7 mouse cellular contexts compared by ENCODE assay signal in genomic region chr12:102743036-102743588, GRCm38 (mm10). TPM values are rescaled to one million over a fixed set of nuclear protein-coding genes. Genes with fewer than 3 reads are reported as not detected.
DNase-seq lines count a peak whose midpoint lies in the region; ATAC-seq and TF ChIP-seq lines count a peak whose summit lies in the region.

No protein-coding gene starts in this region.

- under 1% methylated on average over 33 of the region's 33 CpGs for WGBS in liver, adult 2 months
- WGBS in embryonic facial prominence, embryonic 12.5 days = under 1% methylated on average over 33 of the region's 33 CpGs
- under 1% methylated on average over 33 of the region's 33 CpGs for WGBS in hindbrain, embryonic 15.5 days
- WGBS in midbrain, embryonic 15.5 days = under 1% methylated on average over 33 of the region's 33 CpGs

- H3K9ac ChIP-seq in liver, adult 2 months (ENCODE audit: low read depth, low read length) = peak overlapping the region; percentile 89
- H3K9ac ChIP-seq in embryonic facial prominence, embryonic 12.5 days = peak overlapping the region; percentile 88
- H3K9ac ChIP-seq in hindbrain, embryonic 15.5 days = peak overlapping the region; percentile 86
- peak overlapping the region; percentile 88 for H3K9ac ChIP-seq in midbrain, embryonic 15.5 days

- peak overlapping the region; percentile 77 for H3K27ac ChIP-seq in liver, adult 2 months (replicated peaks; ENCODE audit: insufficient read depth, low read depth, low read length)
- peak overlapping the region; percentile 87 for H3K27ac ChIP-seq in embryonic facial prominence, embryonic 12.5 days
- peak overlapping the region; percentile 94 for H3K27ac ChIP-seq in hindbrain, embryonic 15.5 days (replicated peaks)
- H3K27ac ChIP-seq in midbrain, embryonic 15.5 days = peak overlapping the region; percentile 96

- H3K27me3 ChIP-seq in liver, adult 2 months (ENCODE audit: control insufficient read depth, insufficient read depth, low read length) = no peaks in the 10 kb centered on the region
- H3K27me3 ChIP-seq in embryonic facial prominence, embryonic 12.5 days = no peaks in the 10 kb centered on the region
- H3K27me3 ChIP-seq in hindbrain, embryonic 15.5 days = no peaks in the 10 kb centered on the region
- no peaks in the 10 kb centered on the region for H3K27me3 ChIP-seq in midbrain, embryonic 15.5 days (replicated peaks)

- H3K4me2 ChIP-seq in embryonic facial prominence, embryonic 12.5 days (replicated peaks) = peak overlapping the region; percentile 66
- H3K4me2 ChIP-seq in hindbrain, embryonic 15.5 days = peak overlapping the region; percentile 84
- H3K4me2 ChIP-seq in midbrain, embryonic 15.5 days = peak overlapping the region; percentile 88

- H3K79me2 ChIP-seq in liver, adult 2 months (ENCODE audit: control insufficient read depth, insufficient read depth, low read length) = peaks cover 3% of the 10 kb centered on the region; the same call in 1 of the 2 replicates

- no peak for TF ChIP-seq POLR2A in liver, adult 2 months (IDR thresholded peaks at IDR 0.05; ENCODE audit: extremely low read depth, insufficient read depth, low read length)

- H3K4me3 ChIP-seq in liver, adult 2 months (ENCODE audit: insufficient read depth, low read depth, low read length) = peak overlapping the region; percentile 96
- peak overlapping the region; percentile 90 for H3K4me3 ChIP-seq in embryonic facial prominence, embryonic 12.5 days
- peak overlapping the region; percentile 75 for H3K4me3 ChIP-seq in hindbrain, embryonic 15.5 days
- H3K4me3 ChIP-seq in midbrain, embryonic 15.5 days = peak overlapping the region; percentile 83

- H3K4me1 ChIP-seq in liver, adult 2 months (ENCODE audit: control insufficient read depth, insufficient read depth, low read length) = peaks cover 10% of the 10 kb centered on the region
- peaks cover 17% of the 10 kb centered on the region for H3K4me1 ChIP-seq in embryonic facial prominence, embryonic 12.5 days
- peaks cover 30% of the 10 kb centered on the region for H3K4me1 ChIP-seq in hindbrain, embryonic 15.5 days (replicated peaks)
- peaks cover 29% of the 10 kb centered on the region for H3K4me1 ChIP-seq in midbrain, embryonic 15.5 days

- no peak for TF ChIP-seq CTCF in liver, adult 2 months (IDR thresholded peaks at IDR 0.05; ENCODE audit: low read depth, low read length)

- H3K9me3 ChIP-seq in embryonic facial prominence, embryonic 12.5 days = no peaks in the 10 kb centered on the region
- no peaks in the 10 kb centered on the region for H3K9me3 ChIP-seq in hindbrain, embryonic 15.5 days
- no peaks in the 10 kb centered on the region for H3K9me3 ChIP-seq in midbrain, embryonic 15.5 days

- intact Hi-C loops in gastrocnemius, postnatal 14 days (cut with DNase I; ENCODE audit: low total_unique reads) = loop anchor here (2.0 kb wide), 1 partner anchor 320 kb away; no protein-coding TSS in a partner anchor

- peak; percentile 5; the same call in 1 of the 2 replicates for ATAC-seq in embryonic facial prominence, embryonic 12.5 days (ENCODE audit: insufficient number of reproducible peaks, insufficient read depth, low FRiP score, low TSS enrichment)
- peak; percentile 80 for ATAC-seq in hindbrain, embryonic 15.5 days (ENCODE audit: low FRiP score, low read depth)
- peak; percentile 71 for ATAC-seq in midbrain, embryonic 15.5 days (replicated peaks)

- no peak for DNase-seq in liver, adult 2 months (ENCODE audit: extremely low read depth, low read depth, low spot score)
- DNase-seq in liver = no peak
- no peak for DNase-seq in layer of hippocampus, postnatal 25 days (ENCODE audit: extremely low spot score in 1 of 2, low spot score in 1 of 2)
- no peak for DNase-seq in gastrocnemius, postnatal 14 days

- peaks cover 3% of the 10 kb centered on the region for H3K36me3 ChIP-seq in liver, adult 2 months (ENCODE audit: control insufficient read depth, insufficient read depth, low read length)
- peaks cover 3% of the 10 kb centered on the region; the same call in 1 of the 2 replicates for H3K36me3 ChIP-seq in embryonic facial prominence, embryonic 12.5 days
- H3K36me3 ChIP-seq in hindbrain, embryonic 15.5 days = peaks cover 3% of the 10 kb centered on the region; the same call in 1 of the 2 replicates
- H3K36me3 ChIP-seq in midbrain, embryonic 15.5 days (replicated peaks) = no peaks in the 10 kb centered on the region

RNA-seq across cellular contexts. Expression of gene Moap1, which starts 0.3 kb away (rescaled TPM):
- total RNA-seq in liver, adult 2 months (2014; rRNA removed) = 0.54 and 1.0 TPM in 2 replicates
- 0.15 and 0.37 TPM in 2 replicates for polyA plus RNA-seq in liver, adult 2 months (2012; rRNA removed)
- 30.4 and 32.6 TPM in 2 replicates for polyA plus RNA-seq in embryonic facial prominence, embryonic 12.5 days (2016; fragmentation: Nextera tagmentation; extraction: Ambion mirVana)
- 63.3 and 68.4 TPM in 2 replicates for polyA plus RNA-seq in hindbrain, embryonic 15.5 days (2015; fragmentation: Nextera tagmentation; extraction: Ambion mirVana)
- 73.2 and 73.3 TPM in 2 replicates for polyA plus RNA-seq in midbrain, embryonic 15.5 days (2015; fragmentation: Nextera tagmentation; extraction: Ambion mirVana)
- total RNA-seq in layer of hippocampus, postnatal 25 days (2021) = 10 to 100 TPM; 25.2 to 26.3 TPM
- total RNA-seq in gastrocnemius, postnatal 14 days (2021) = 1 to 10 TPM; 4.7 to 4.8 TPM

RNA-seq across cellular contexts. Expression of gene Tmem251, which starts 0.5 kb away (rescaled TPM):
- 1.8 and 2.0 TPM in 2 replicates for total RNA-seq in liver, adult 2 months (2014; rRNA removed)
- 1.2 and 1.6 TPM in 2 replicates for polyA plus RNA-seq in liver, adult 2 months (2012; rRNA removed)
- 10.4 and 11.0 TPM in 2 replicates for polyA plus RNA-seq in embryonic facial prominence, embryonic 12.5 days (2016; fragmentation: Nextera tagmentation; extraction: Ambion mirVana)
- 10.4 and 11.3 TPM in 2 replicates for polyA plus RNA-seq in hindbrain, embryonic 15.5 days (2015; fragmentation: Nextera tagmentation; extraction: Ambion mirVana)
- polyA plus RNA-seq in midbrain, embryonic 15.5 days (2015; fragmentation: Nextera tagmentation; extraction: Ambion mirVana) = 11.9 and 13.2 TPM in 2 replicates
- total RNA-seq in layer of hippocampus, postnatal 25 days (2021) = 1 to 10 TPM; 4.8 to 5.4 TPM
- 1 to 10 TPM; 2.0 to 2.3 TPM for total RNA-seq in gastrocnemius, postnatal 14 days (2021)

RNA-seq across cellular contexts. Expression of gene Gm28051, which starts 14.5 kb away (rescaled TPM):
- total RNA-seq in liver, adult 2 months (2014; rRNA removed) = not detected in 2 replicates
- polyA plus RNA-seq in liver, adult 2 months (2012; rRNA removed) = not detected in 2 replicates
- not detected in 2 replicates for polyA plus RNA-seq in embryonic facial prominence, embryonic 12.5 days (2016; fragmentation: Nextera tagmentation; extraction: Ambion mirVana)
- polyA plus RNA-seq in hindbrain, embryonic 15.5 days (2015; fragmentation: Nextera tagmentation; extraction: Ambion mirVana) = not detected in 2 replicates
- polyA plus RNA-seq in midbrain, embryonic 15.5 days (2015; fragmentation: Nextera tagmentation; extraction: Ambion mirVana) = not detected in 2 replicates
- total RNA-seq in layer of hippocampus, postnatal 25 days (2021) = not detected
- total RNA-seq in gastrocnemius, postnatal 14 days (2021) = not detected

RNA-seq across cellular contexts. Expression of gene Gon7, which starts 14.5 kb away (rescaled TPM):
- total RNA-seq in liver, adult 2 months (2014; rRNA removed) = 5.0 and 5.6 TPM in 2 replicates
- polyA plus RNA-seq in liver, adult 2 months (2012; rRNA removed) = 11.3 and 11.5 TPM in 2 replicates
- 35.3 and 42.2 TPM in 2 replicates for polyA plus RNA-seq in embryonic facial prominence, embryonic 12.5 days (2016; fragmentation: Nextera tagmentation; extraction: Ambion mirVana)
- polyA plus RNA-seq in hindbrain, embryonic 15.5 days (2015; fragmentation: Nextera tagmentation; extraction: Ambion mirVana) = 42.8 and 45.0 TPM in 2 replicates
- 46.7 and 51.0 TPM in 2 replicates for polyA plus RNA-seq in midbrain, embryonic 15.5 days (2015; fragmentation: Nextera tagmentation; extraction: Ambion mirVana)
- 10 to 100 TPM; 13.6 to 15.7 TPM for total RNA-seq in layer of hippocampus, postnatal 25 days (2021)
- total RNA-seq in gastrocnemius, postnatal 14 days (2021) = 1 to 10 TPM; 7.2 to 7.6 TPM

RNA-seq across cellular contexts. Expression of gene Ubr7, which starts 14.7 kb away (rescaled TPM):
- 15.1 and 15.3 TPM in 2 replicates for total RNA-seq in liver, adult 2 months (2014; rRNA removed)
- polyA plus RNA-seq in liver, adult 2 months (2012; rRNA removed) = 6.0 and 6.5 TPM in 2 replicates
- 45.6 and 51.6 TPM in 2 replicates for polyA plus RNA-seq in embryonic facial prominence, embryonic 12.5 days (2016; fragmentation: Nextera tagmentation; extraction: Ambion mirVana)
- 35.8 and 36.3 TPM in 2 replicates for polyA plus RNA-seq in hindbrain, embryonic 15.5 days (2015; fragmentation: Nextera tagmentation; extraction: Ambion mirVana)
- 35.1 and 35.9 TPM in 2 replicates for polyA plus RNA-seq in midbrain, embryonic 15.5 days (2015; fragmentation: Nextera tagmentation; extraction: Ambion mirVana)
- 10 to 100 TPM; 31.0 to 33.6 TPM for total RNA-seq in layer of hippocampus, postnatal 25 days (2021)
- 10 to 100 TPM; 13.9 to 14.5 TPM for total RNA-seq in gastrocnemius, postnatal 14 days (2021)

Comparison
In these comparisons a context has a peak if more than half of its experiments do, and no peak if none do; other contexts are left out.
1. ATAC-seq: peak in every context shown above with its lines; median percentile 80 in hindbrain, embryonic 15.5 days; 71 in midbrain, embryonic 15.5 days; 5 in embryonic facial prominence, embryonic 12.5 days.
2. RNA of gene Moap1, which starts 0.3 kb away (polyA plus RNA-seq): 73.2 to 73.3 TPM in midbrain, embryonic 15.5 days, 63.3 to 68.4 TPM in hindbrain, embryonic 15.5 days and 30.4 to 32.6 TPM in embryonic facial prominence, embryonic 12.5 days; 0.15 to 0.37 TPM in liver, adult 2 months; every median in the first group is over 10 times any median in the second.
3. Peak in every context shown above with its lines, with median percentiles within 50 percentile points of each other: H3K27ac ChIP-seq, H3K4me3 ChIP-seq, H3K9ac ChIP-seq and H3K4me2 ChIP-seq.